Mouse (Mus musculus) heart, adult 2 months (tissue): ENCODE data around the gene Kbtbd13.

Experiments used
- CTCF ChIP-seq: fragments of 200-600 bp; IDR thresholded peaks from 2 replicates; pipeline ENCODE4 v1.8.1; 2022; ENCODE audit warnings: antibody characterized with exemption, mild to moderate bottlenecking, moderate library complexity
- POLR2A ChIP-seq: fragments of 200-500 bp; IDR thresholded peaks from 2 replicates; pipeline ENCODE4 v1.6.1; 2011; ENCODE audit warnings: mild to moderate bottlenecking, low read depth, low read length, control low read depth; ENCODE audit not compliant: insufficient read depth

DNA sequence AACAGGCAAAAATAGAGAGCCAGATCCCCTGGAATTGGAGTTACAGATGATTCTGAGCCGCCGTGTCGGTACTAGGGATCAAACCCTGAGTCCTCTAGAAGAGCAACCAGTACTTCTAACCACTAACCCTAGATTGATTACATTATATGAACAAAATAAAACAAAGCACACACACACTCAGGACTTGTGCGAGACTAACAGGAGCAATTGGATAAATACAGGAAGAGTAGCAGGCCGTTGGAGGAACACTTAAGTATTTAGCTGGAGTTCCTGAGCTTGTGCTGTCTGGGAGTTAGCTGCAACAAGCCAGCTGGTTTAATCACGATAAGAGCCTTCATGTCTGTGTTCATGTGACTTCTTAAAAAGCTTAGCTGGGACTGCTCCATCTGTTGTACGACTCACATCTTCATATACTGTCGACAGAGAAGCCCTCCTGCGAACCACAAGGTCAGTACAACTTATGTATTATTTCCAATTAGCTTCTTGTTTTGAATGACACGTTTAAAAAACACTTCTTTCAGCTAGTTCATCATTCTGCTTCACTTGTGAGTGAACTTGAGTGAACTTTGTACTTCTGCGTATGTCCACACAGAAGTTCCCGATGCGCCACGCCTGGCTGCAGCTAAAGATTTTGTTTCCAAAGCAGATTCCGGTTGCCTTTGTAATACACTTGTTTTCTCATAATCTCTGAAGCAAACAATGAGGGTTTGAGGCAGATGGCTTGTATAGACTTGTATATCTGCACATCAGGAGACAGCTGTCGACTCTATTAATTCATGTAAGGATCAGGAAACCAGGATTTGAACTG, 30.6 kb downstream of the Kbtbd13 start, which contains the start of gene Ubap1l:
- no peak for TF ChIP-seq CTCF
- no peak for TF ChIP-seq POLR2A
